Comparison of ENCODE assay signal across 10 mouse cellular contexts in the genomic region with DNA sequence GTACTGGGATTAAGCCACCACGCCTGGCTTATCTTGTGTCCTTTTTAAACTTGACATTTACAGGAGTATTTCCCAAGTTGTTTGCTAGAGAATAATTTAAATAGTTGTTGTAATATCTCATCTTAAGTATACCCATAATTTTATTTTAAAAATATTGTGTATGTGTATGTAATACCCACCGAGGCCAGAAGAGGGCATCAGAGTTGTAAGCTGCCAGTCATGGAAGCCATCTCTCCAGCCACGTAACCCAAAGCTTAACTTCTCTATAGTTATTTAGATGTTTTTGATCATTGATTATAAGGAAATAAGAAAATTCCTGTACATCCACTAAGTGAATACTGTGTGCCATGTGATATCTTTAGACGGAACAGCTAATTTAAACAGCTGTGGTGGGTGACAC. TPM values are rescaled to one million over a fixed set of nuclear protein-coding genes. Genes with fewer than 3 reads are reported as not detected.
DNase-seq lines count a peak whose midpoint lies in the region; ATAC-seq and TF ChIP-seq lines count a peak whose summit lies in the region.
"Had no signal": no experiment of that assay in that cellular context is flagged by ENCODE, and none has a peak within 500 bp of the region (broad histone marks: within the 10 kb centered on the region; RNA-seq: fewer than 3 reads in every experiment).

No protein-coding gene starts in this region.

- no peaks in the 10 kb centered on the region for H3K9me3 ChIP-seq in midbrain, postnatal 0 days (ENCODE audit: low read length)
- no peaks in the 10 kb centered on the region for H3K9me3 ChIP-seq in midbrain, embryonic 10.5 days (replicated peaks)
- H3K9me3 ChIP-seq: embryonic facial prominence, embryonic 15.5 days; heart, embryonic 12.5 days had no signal

- TF ChIP-seq CTCF in gastrocnemius, adult 2 months (IDR thresholded peaks at IDR 0.05), result peak; percentile 54
- peak; percentile 66 for TF ChIP-seq CTCF in midbrain, postnatal 0 days (IDR thresholded peaks at IDR 0.05)
- peak; percentile 57 for TF ChIP-seq CTCF in bone marrow, adult 2 months (IDR thresholded peaks at IDR 0.05; ENCODE audit: control insufficient read depth, insufficient read depth, low read length)

- no peaks in the 10 kb centered on the region for H3K4me1 ChIP-seq in midbrain, postnatal 0 days (ENCODE audit: insufficient read depth, low read length)
- H3K4me1 ChIP-seq in midbrain, embryonic 10.5 days, result peaks cover 18% of the 10 kb centered on the region
- H3K4me1 ChIP-seq in bone marrow, adult 2 months (ENCODE audit: control insufficient read depth, insufficient read depth, low read length), result no peaks in the 10 kb centered on the region

- no peaks in the 10 kb centered on the region for H3K27me3 ChIP-seq in midbrain, postnatal 0 days (ENCODE audit: insufficient read depth, low read length)
- H3K27me3 ChIP-seq in midbrain, embryonic 10.5 days (ENCODE audit: low read depth, poor library complexity, severe bottlenecking), result 0 out of 2 replicates have a peak, but pooled peaks cover 6% of the 10 kb centered on the region
- H3K27me3 ChIP-seq: embryonic facial prominence, embryonic 15.5 days; heart, embryonic 12.5 days had no signal

- no peak for ATAC-seq in midbrain, postnatal 0 days (ENCODE audit: low FRiP score)

- no peak overlapping the region for H3K9ac ChIP-seq in midbrain, postnatal 0 days (replicated peaks; ENCODE audit: low read length, poor library complexity, severe bottlenecking)
- H3K9ac ChIP-seq: embryonic facial prominence, embryonic 15.5 days; heart, embryonic 12.5 days had no signal

- WGBS in midbrain, postnatal 0 days, result 78% methylated on average over 4 of the region's 4 CpGs
- WGBS in midbrain, embryonic 10.5 days, result 79% methylated on average over 4 of the region's 4 CpGs
- WGBS in bone marrow, adult 2 months, result 39% methylated on average over 4 of the region's 4 CpGs

- DNase-seq in gastrocnemius, adult 2 months, result no peak
- DNase-seq in gastrocnemius, postnatal 14 days, result no peak
- no peak for DNase-seq in midbrain, postnatal 0 days (ENCODE audit: low spot score)
- no peak for DNase-seq in midbrain, embryonic 10.5 days (ENCODE audit: low spot score)
- DNase-seq in thymus, postnatal 14 days, result peak; percentile 61
- DNase-seq in right cerebral cortex, adult 18-20 months, result no peak
- DNase-seq in heart, adult 11 months, result no peak

- no peaks in the 10 kb centered on the region for H3K36me3 ChIP-seq in midbrain, postnatal 0 days (ENCODE audit: insufficient read depth, low read length)
- H3K36me3 ChIP-seq in midbrain, embryonic 10.5 days, result no peaks in the 10 kb centered on the region
- H3K36me3 ChIP-seq: embryonic facial prominence, embryonic 15.5 days; heart, embryonic 12.5 days had no signal

- no peak for TF ChIP-seq POLR2A in bone marrow, adult 2 months (IDR thresholded peaks at IDR 0.05; ENCODE audit: borderline replicate concordance, control insufficient read depth, low read depth, low read length)

- no peak overlapping the region for H3K4me3 ChIP-seq in gastrocnemius, adult 2 months
- no peak overlapping the region for H3K4me3 ChIP-seq in midbrain, postnatal 0 days (ENCODE audit: low read depth, low read length)
- H3K4me3 ChIP-seq in midbrain, embryonic 10.5 days, result no peak overlapping the region
- no peak overlapping the region for H3K4me3 ChIP-seq in bone marrow, adult 2 months (replicated peaks; ENCODE audit: control insufficient read depth, low read depth, low read length)
- H3K4me3 ChIP-seq: embryonic facial prominence, embryonic 15.5 days; heart, embryonic 12.5 days had no signal

- no peak overlapping the region for H3K27ac ChIP-seq in gastrocnemius, adult 2 months
- H3K27ac ChIP-seq in midbrain, postnatal 0 days (ENCODE audit: low read depth, low read length), result no peak overlapping the region
- H3K27ac ChIP-seq in midbrain, embryonic 10.5 days (replicated peaks), result no peak overlapping the region
- H3K27ac ChIP-seq in bone marrow, adult 2 months (ENCODE audit: control insufficient read depth, insufficient read depth, low read depth, low read length, poor library complexity), result no peak overlapping the region
- H3K27ac ChIP-seq: embryonic facial prominence, embryonic 15.5 days had no signal

- no peak overlapping the region for H3K4me2 ChIP-seq in midbrain, postnatal 0 days (ENCODE audit: low read depth, low read length, poor library complexity, severe bottlenecking)
- H3K4me2 ChIP-seq: embryonic facial prominence, embryonic 15.5 days; heart, embryonic 12.5 days had no signal

- intact Hi-C loops in gastrocnemius, adult 2 months (cut with DNase I), result loop anchor here (10.0 kb wide), 1 partner anchor 334 kb away; no protein-coding TSS in a partner anchor
- intact Hi-C loops in gastrocnemius, postnatal 14 days (cut with DNase I; ENCODE audit: low total_unique reads), result no loop called here

RNA-seq across cellular contexts. Expression of a gene that starts 51.2 kb away (rescaled TPM):
- 10 to 100 TPM; 17.6 to 39.4 TPM for total RNA-seq in gastrocnemius, adult 2 months (2021)
- 10 to 100 TPM; 11.8 to 13.1 TPM for total RNA-seq in gastrocnemius, postnatal 14 days (2021)
- total RNA-seq in midbrain, postnatal 0 days (2014; rRNA removed), result 27.3 and 29.7 TPM in 2 replicates
- 21.1 and 23.0 TPM in 2 replicates for polyA plus RNA-seq in midbrain, postnatal 0 days (2015; fragmentation: Nextera tagmentation; extraction: Ambion mirVana)
- polyA plus RNA-seq in midbrain, embryonic 10.5 days (2016; fragmentation: Nextera tagmentation; extraction: Ambion mirVana), result 6.6 and 7.0 TPM in 2 replicates
- 2.0 and 9.5 TPM in 2 replicates for polyA plus RNA-seq in bone marrow, adult 2 months (2011; ENCODE audit: insufficient read depth, insufficient read length, low replicate concordance, missing spikeins)
